Mouse (Mus musculus) lung, adult 2 months (tissue): ENCODE data around the gene Gpd2. TPM values are rescaled to one million over a fixed set of nuclear protein-coding genes. Genes with fewer than 3 reads are reported as not detected.

Source experiments
- DNase-seq: peaks from one replicate; pipeline ENCODE4 v3.0.0; 2022
- H3K4me1 ChIP-seq: fragments of 200-500 bp; 2 replicates; pipeline ENCODE4 v1.6.1; 2011; ENCODE audit warnings: low read length; ENCODE audit not compliant: control insufficient read depth, insufficient read depth
- H3K4me3 ChIP-seq: fragments of 200-500 bp; replicated peaks from 2 replicates; pipeline ENCODE3; 2011; ENCODE audit warnings: low read depth, mild to moderate bottlenecking, control low read depth, low read length; ENCODE audit errors: extremely low read depth
- CTCF ChIP-seq: fragments of 200-500 bp; IDR thresholded peaks from 2 replicates; pipeline ENCODE4 v1.5.1; 2011; ENCODE audit warnings: mild to moderate bottlenecking, low read length, control low read depth; ENCODE audit not compliant: insufficient read depth
- POLR2A ChIP-seq: fragments of 200-500 bp; IDR thresholded peaks from 2 replicates; pipeline ENCODE4 v1.6.1; 2011; ENCODE audit warnings: low read depth, mild to moderate bottlenecking, control low read depth, low read length, borderline replicate concordance; ENCODE audit errors: extremely low read depth
- WGBS: fragments of 180-500 bp; shearing (Covaris S2); methylation state at CpG from one replicate; pipeline ENCODE4 v1.1.7; 2018; 5-methylcytosine and 5-hydroxymethylcytosine counted together
- polyA plus RNA-seq: library from polyadenylated mRNA; depleted of rRNA; stranded (reverse); fragments of >200 nt; gene quantifications from 2 replicates; pipeline ENCODE4 v1.2.3, GENCODE M21; 2012

Gene Gpd2
- polyA plus RNA-seq, 1 experiment = 11.4 TPM

GRCm38 (mm10) chr2:57229647-57230240 is 7.7 kb upstream of the Gpd2 start:
- H3K4me1 ChIP-seq = no peaks in the 10 kb centered on the region
- TF ChIP-seq POLR2A (no peak), CTCF (no peak)
- WGBS = 57% methylated on average over 4 of the region's 4 CpGs
- DNase-seq = no peak
- H3K4me3 ChIP-seq = no peak overlapping the region

GRCm38 (mm10) chr2:57231432-57231831 is 6.0 kb upstream of the Gpd2 start:
- no peak for DNase-seq
- 73% methylated on average over 5 of the region's 5 CpGs for WGBS
- Histone ChIP-seq H3K4me1 (no peaks in the 10 kb centered on the region), H3K4me3 (no peak overlapping the region)
- TF ChIP-seq POLR2A = no peak
- TF ChIP-seq CTCF = no peak

GRCm38 (mm10) chr2:57232328-57232727 is 5.1 kb upstream of the Gpd2 start:
- DNase-seq = no peak
- Histone ChIP-seq H3K4me1 (peaks cover 3% of the 10 kb centered on the region; the same call in 1 of the 2 replicates), H3K4me3 (no peak overlapping the region)
- TF ChIP-seq POLR2A (no peak), CTCF (no peak)
- 79% methylated on average over 8 of the region's 8 CpGs for WGBS

- 75% methylated on average over 2 of the region's 2 CpGs for WGBS
- no peak for TF ChIP-seq POLR2A
- TF ChIP-seq CTCF = no peak
- Histone ChIP-seq H3K4me1 (peaks cover 3% of the 10 kb centered on the region; the same call in 1 of the 2 replicates), H3K4me3 (no peak overlapping the region)
- no peak for DNase-seq
These were observed 1.2 kb upstream of the Gpd2 start for GRCm38 (mm10) chr2:57236246-57236645.

DNA sequence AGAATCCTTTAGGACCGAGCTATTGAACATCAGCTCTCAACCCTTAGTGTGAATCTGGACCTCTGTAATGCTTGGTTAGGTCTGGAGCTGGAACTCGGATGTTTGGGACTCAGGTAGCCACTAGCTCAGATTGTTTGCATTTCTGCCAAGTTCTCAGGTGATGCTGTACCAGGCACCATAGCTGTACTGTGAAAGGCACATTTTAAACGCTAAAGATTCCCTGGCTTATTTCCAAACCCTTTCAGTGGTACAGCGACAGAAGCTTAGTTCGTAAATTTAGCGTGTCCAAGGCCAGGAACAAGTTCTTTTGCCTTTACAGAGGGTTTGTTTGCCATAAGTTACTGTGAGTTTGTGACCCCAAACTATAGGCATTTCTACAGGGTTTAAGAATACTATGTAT is 409 bp upstream of the Gpd2 start:
- 44% methylated on average over 6 of the region's 6 CpGs for WGBS
- peak; percentile 9 for DNase-seq
- H3K4me3 ChIP-seq = no peak overlapping the region
- TF ChIP-seq POLR2A (no peak), CTCF (no peak)
- peaks cover 3% of the 10 kb centered on the region; the same call in 1 of the 2 replicates for H3K4me1 ChIP-seq

DNA sequence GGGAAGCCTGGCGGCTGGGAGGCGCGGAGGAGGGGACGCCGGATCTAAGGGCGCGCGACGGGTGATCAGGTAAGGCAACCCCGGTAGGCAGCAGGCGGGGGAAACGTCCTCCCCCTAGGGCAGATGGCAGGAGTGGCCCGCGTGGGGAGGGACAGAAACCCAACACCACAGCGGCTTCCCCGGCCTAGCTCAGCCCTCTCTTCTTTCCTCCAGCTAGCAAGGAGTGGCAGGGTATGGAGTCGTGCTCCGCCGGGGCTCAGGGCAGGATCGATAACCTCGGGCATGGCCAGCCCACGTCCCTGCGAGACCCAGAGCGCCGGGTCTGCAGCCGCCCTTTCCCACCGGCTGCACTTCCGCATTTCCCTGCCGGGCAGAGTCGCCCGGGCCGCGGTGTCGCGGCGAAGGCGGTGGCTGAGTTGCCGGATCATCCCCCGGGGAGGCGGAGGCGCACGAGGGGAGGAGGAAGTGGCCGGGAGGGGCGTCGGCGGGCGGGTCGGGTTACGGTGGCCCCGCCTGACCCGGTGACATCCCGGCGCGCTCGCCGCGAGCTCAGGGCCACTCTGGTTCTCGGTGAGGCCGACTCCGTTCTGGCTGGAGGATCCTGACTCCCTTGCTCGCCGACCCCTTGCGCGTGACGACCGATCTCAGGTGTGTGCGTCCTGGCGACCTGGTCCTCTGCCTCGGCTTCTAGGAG is 632 bp downstream of the Gpd2 start:
- peaks cover 3% of the 10 kb centered on the region; the same call in 1 of the 2 replicates for H3K4me1 ChIP-seq
- peak overlapping the region; percentile 70 for H3K4me3 ChIP-seq
- TF ChIP-seq POLR2A (peak; percentile 79), CTCF (no peak)
- under 1% methylated on average over 69 of the region's 69 CpGs for WGBS
- DNase-seq = peak; percentile 90

DNA sequence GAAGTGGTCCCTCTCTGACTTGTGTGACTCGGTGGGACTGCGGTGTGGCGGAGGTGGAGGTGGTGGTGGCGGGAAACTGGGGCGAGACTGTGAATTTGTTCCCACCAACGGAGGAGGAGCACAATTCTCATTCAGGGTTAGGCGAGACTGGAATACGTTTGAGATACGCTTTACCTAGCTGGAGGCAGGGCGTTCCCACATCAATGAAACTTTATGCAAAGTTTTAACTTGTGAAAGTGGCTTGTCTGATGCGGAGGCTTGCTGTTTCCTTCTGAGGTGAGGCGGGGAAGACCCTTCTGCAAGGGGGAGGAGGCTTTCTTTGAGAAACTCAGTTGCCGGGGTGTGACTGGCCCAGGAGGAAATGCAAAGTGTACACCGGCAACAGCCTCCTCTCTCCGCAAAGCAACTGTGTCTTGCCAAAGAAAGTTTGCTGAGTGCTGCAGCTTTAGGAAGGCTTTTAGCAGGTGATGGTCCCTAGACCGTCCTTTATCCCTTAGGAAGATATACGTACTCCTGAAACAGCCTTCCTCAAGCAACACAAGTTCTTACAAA is 1.3 kb downstream of the Gpd2 start:
- Histone ChIP-seq H3K4me1 (peaks cover 3% of the 10 kb centered on the region; the same call in 1 of the 2 replicates), H3K4me3 (peak overlapping the region; percentile 70)
- TF ChIP-seq POLR2A (no peak), CTCF (no peak)
- 6% methylated on average over 17 of the region's 17 CpGs for WGBS
- DNase-seq = no peak

GRCm38 (mm10) chr2:57239356-57239755 is 1.9 kb downstream of the Gpd2 start:
- H3K4me1 ChIP-seq = peaks cover 3% of the 10 kb centered on the region
- WGBS = 42% methylated on average over 2 of the region's 2 CpGs
- TF ChIP-seq CTCF (no peak), POLR2A (no peak)
- no peak for DNase-seq
- H3K4me3 ChIP-seq = no peak overlapping the region

- DNase-seq = no peak
These were observed 6.6 kb downstream of the Gpd2 start for GRCm38 (mm10) chr2:57243987-57244386.

More at GRCm38 (mm10) chr2:57243987-57244386, 6.6 kb downstream of the Gpd2 start:
- TF ChIP-seq POLR2A (no peak), CTCF (no peak)
- 55% methylated on average over 5 of the region's 5 CpGs for WGBS
- no peak overlapping the region for H3K4me3 ChIP-seq
- peaks cover 6% of the 10 kb centered on the region for H3K4me1 ChIP-seq
